Mouse (Mus musculus): Measurements from ENCODE around the gene Hhip. TPM values are rescaled to one million over a fixed set of nuclear protein-coding genes. Genes with fewer than 3 reads are reported as not detected.
"Not testable (repeated sequence)": the region's sequence is repeated elsewhere in the genome, so short reads cannot be mapped to it uniquely, and the experiment has no call there.

Hhip gene
- polyA plus RNA-seq, 1 experiment, result not detected

DNA sequence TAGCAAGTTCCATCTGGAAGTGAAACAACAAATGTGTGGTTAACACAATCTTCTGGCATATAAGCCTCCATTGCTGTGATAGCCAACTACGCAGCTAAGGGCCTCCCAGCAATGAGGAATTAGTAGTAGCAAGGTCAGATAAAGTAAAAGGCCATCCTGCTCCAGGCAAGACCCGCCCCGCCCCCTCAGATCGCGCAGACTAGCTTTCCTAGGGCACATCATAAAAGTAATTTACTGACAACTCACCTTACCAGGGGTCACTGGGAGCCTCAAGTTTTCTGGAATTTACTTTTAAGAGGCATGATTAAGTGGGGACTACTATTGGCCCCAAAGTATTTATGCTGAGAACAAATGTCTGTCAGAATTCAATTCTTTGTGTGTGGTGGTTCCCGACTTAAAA, 28.2 kb downstream of the Hhip start:
- no peak overlapping the region for H3K27ac ChIP-seq (replicated peaks; ENCODE audit: low read depth, low read length)
- H3K4me3 ChIP-seq (ENCODE audit: insufficient read depth, low read depth, low read length), result no peak overlapping the region
- no peaks in the 10 kb centered on the region for H3K4me1 ChIP-seq (ENCODE audit: control insufficient read depth, insufficient read depth, insufficient read length, low read length)

DNA sequence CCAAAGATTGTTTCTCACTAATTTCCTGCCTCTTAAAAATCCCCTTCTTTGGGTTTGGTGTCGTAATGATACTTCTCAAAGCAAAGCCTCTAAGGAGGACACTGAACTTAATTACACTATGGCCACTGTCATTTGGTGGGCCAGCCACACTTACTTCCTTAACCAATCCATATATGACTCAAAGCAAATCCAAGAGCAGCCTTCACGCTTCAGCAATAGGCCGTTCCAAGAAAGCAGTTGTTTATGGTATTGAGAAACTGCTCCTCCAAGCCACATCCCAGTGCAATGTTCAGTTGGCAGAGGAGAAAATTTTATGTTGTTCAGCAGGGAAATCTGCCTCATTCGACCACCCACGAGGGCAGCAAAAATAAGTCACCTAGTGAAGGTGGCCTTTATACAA, 37.3 kb downstream of the Hhip start:
- no peaks in the 10 kb centered on the region for H3K4me1 ChIP-seq (ENCODE audit: control insufficient read depth, insufficient read depth, insufficient read length, low read length)
- H3K4me3 ChIP-seq (ENCODE audit: insufficient read depth, low read depth, low read length), result no peak overlapping the region

DNA sequence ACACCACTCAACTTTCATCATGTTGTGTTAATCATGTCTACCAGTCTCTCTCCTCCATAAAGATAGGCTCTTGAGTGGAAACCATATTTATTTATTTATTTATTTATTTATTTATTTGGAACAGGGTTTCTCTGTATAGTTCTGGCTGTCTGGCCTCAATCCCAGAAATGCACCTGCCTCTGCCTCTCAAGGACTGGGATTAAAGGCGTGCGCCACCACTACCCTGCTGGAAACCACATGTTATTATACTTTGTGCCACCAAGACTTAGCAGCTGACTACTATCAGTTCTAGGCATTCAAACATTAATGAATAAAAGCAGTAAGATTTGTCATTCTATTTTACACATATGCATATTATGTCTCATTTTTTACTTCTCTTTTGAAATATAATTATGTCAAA, 42.0 kb downstream of the Hhip start:
- H3K4me1 ChIP-seq (ENCODE audit: control insufficient read depth, insufficient read depth, insufficient read length, low read length), result no peaks in the 10 kb centered on the region
- H3K27ac ChIP-seq (replicated peaks; ENCODE audit: low read depth, low read length), result no peak overlapping the region
- no peak overlapping the region for H3K4me3 ChIP-seq (ENCODE audit: insufficient read depth, low read depth, low read length)

More for the DNA sequence above, 37.3 kb downstream of the Hhip start:
- H3K27ac ChIP-seq (replicated peaks; ENCODE audit: low read depth, low read length), result no peak overlapping the region

DNA sequence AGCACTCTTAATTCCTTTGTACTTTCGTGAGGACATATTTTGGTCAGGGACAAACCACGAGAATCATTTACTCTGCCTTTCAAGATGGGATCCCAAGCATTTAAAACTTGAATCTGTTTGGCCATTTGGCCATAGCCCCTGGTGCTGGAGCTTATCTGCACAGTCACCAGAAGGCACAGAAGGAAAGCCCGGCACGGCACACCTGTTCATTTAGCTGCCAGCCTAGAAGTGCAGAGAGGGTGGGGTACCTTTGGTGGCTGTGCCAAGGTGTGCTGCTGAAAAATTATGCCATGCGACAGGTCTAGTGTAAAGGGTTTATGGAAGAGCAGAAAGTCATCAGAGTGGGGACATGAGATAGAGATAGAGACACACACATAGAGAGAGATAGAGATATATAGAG, 53.4 kb downstream of the Hhip start:
- Histone ChIP-seq H3K27ac (replicated peaks; ENCODE audit: low read depth, low read length) (no peak overlapping the region), H3K4me3 (ENCODE audit: insufficient read depth, low read depth, low read length) (no peak overlapping the region), H3K4me1 (ENCODE audit: control insufficient read depth, insufficient read depth, insufficient read length, low read length) (no peaks in the 10 kb centered on the region)

DNA sequence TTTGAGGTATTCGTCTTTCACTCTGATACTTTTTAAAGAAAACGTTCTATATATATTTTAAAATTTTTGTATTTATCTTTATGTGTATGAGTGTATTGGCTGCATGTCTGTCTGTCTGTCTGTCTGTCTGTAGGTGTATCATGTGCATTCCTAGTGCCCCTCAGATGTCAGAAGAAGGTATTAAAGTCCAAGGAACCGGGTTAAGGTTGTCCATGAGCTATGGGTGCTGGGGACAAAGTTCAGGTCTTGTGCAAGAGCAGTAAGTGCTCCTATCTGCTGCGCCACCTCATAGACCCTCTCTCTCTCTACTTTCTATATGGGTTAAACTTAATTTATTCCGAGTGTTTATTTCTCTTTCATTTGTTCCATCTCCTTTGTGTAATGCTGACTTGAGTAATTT, 55.5 kb downstream of the Hhip start:
- no peaks in the 10 kb centered on the region for H3K4me1 ChIP-seq (ENCODE audit: control insufficient read depth, insufficient read depth, insufficient read length, low read length)
- no peak overlapping the region for H3K4me3 ChIP-seq (ENCODE audit: insufficient read depth, low read depth, low read length)
- no peak overlapping the region for H3K27ac ChIP-seq (replicated peaks; ENCODE audit: low read depth, low read length)

DNA sequence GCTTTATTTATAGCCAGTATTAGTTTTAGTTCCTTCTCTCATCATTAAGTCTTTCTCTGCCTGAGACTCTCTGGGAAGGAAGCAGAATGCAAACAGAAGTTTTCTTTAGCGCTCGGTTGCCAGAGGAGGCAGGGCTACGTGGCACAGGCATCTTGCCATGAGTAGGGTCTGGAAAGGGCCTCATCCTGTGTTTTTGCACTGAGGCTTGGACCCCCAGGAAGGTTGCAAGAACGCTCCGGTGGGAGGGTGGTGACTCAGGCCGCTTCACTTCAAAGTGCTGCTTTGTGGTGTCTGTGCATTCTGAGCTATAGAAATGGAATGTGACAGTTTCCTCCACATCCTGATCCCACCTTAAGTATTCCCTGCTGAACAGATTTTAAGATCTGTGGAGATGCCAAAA, 62.7 kb downstream of the Hhip start:
- no peaks in the 10 kb centered on the region for H3K4me1 ChIP-seq (ENCODE audit: control insufficient read depth, insufficient read depth, insufficient read length, low read length)
- no peak overlapping the region for H3K4me3 ChIP-seq (ENCODE audit: insufficient read depth, low read depth, low read length)
- no peak overlapping the region for H3K27ac ChIP-seq (replicated peaks; ENCODE audit: low read depth, low read length)

DNA sequence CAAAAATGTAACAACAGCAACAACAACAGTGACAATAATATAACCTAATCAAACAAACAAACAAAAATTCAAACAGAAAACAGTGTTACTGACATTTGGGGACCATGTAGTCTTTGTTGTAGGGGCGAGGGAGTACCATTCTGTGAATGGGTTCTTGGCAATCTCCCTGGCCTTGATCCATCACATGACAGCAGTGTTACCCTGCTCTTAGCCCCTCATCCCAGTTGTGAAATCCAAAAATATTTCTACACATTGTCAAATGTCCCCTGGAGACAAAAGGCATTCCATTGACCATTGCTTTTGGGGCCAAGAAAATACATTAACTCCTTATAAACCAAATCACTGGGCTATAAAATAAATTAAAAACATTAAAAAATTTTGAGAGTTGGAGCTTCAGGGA, 64.3 kb downstream of the Hhip start:
- Histone ChIP-seq H3K4me3 (ENCODE audit: insufficient read depth, low read depth, low read length) (no peak overlapping the region), H3K4me1 (ENCODE audit: control insufficient read depth, insufficient read depth, insufficient read length, low read length) (no peaks in the 10 kb centered on the region), H3K27ac (replicated peaks; ENCODE audit: low read depth, low read length) (no peak overlapping the region)

DNA sequence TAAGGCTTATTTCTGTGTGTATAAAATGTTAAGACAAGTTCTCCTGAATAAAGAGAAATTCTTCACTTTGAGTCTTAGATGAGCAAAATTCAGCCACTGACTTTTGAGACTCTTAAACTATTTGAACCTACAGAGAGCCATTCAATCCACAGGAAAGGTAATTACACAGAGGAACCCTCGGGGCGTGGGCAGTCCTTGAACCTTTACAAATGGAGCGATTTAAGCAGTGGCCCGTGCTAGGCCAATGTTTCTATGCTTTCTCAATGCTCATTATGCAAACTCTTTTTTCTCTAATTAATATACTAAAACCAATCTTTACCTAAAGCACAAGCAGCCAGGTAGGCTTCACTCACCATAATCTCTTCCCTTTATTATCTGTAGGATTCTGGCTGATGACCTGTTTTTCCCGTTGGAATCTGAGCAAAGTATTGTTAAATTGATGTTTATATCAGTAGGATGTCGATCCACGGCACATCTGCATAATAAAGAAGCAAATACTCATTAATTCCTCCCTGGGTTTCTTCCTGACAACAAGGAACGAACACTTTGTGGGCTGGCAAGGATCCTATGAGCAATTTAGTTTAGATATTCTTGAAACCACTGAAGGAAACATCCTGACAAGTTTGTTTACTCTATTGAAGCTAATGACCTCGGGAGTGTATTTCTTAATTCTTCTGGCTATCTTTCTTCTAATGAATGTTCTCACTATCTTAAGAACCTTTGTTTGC, 65.5 kb downstream of the Hhip start:
- no peak overlapping the region for H3K27ac ChIP-seq (replicated peaks; ENCODE audit: low read depth, low read length)
- H3K4me1 ChIP-seq (ENCODE audit: control insufficient read depth, insufficient read depth, insufficient read length, low read length), result no peaks in the 10 kb centered on the region
- no peak overlapping the region for H3K4me3 ChIP-seq (ENCODE audit: insufficient read depth, low read depth, low read length)

DNA sequence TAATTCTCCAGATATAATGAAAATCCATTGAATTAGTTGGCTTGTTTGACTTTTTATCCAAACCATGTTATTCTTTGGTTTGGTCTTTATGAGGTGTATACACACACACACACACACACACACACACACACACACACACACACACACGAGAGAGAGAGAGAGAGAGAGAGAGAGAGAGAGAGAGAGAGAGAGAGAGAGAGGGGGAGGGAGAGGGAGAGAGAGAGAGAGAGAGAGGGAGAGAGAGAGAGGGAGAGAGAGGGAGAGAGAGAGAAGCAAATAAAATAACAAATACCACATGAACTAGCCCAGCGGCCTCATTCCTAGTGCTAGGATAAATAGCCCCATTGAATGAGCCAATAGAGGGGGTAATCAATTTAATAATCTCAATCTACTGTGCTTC, 66.4 kb downstream of the Hhip start:
- not testable (repeated sequence) for H3K27ac ChIP-seq (replicated peaks; ENCODE audit: low read depth, low read length); H3K4me3 ChIP-seq (ENCODE audit: insufficient read depth, low read depth, low read length); H3K4me1 ChIP-seq (ENCODE audit: control insufficient read depth, insufficient read depth, insufficient read length, low read length)

DNA sequence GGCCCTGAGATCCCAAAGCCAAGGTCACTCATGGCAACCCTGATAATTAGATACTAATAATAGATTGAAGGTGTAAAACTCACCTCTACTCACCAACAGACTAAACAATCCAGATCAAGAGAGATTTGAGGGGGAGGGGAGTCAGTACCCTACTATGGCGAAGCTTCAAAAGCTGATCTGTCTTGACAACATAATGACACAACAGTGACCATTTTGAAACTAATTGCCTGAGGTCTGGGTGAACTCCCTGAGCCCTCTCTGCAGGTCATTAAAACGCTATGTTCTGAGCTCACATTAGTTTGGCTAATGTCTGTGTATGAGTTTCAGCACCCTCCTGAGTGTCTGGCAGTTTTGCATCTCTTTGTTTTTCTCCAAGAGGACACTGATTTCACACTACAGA, 72.9 kb downstream of the Hhip start:
- Histone ChIP-seq H3K4me1 (ENCODE audit: control insufficient read depth, insufficient read depth, insufficient read length, low read length) (no peaks in the 10 kb centered on the region), H3K27ac (replicated peaks; ENCODE audit: low read depth, low read length) (no peak overlapping the region)

DNA sequence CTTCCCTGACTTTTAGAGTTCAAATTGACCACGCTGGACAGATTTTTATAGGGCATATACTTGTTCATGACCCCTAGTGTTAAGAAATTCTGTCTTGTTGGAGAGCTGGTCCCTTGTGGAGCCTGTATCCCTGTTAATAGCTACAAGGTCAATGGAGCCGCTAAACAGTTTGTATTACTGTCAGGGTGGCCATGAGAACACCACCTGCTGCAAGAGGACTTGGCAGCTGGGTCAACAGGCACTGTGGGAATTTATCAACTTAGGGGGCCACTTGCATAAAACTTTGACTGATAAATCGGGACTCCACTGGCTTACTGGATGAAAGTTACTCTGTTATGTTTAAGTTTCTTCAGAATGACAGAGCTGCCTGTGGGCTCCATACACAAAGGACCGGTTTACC, 75.7 kb downstream of the Hhip start:
- no peaks in the 10 kb centered on the region for H3K4me1 ChIP-seq (ENCODE audit: control insufficient read depth, insufficient read depth, insufficient read length, low read length)
- no peak overlapping the region for H3K27ac ChIP-seq (replicated peaks; ENCODE audit: low read depth, low read length)
- H3K4me3 ChIP-seq (ENCODE audit: insufficient read depth, low read depth, low read length), result no peak overlapping the region

More for the DNA sequence above, 72.9 kb downstream of the Hhip start:
- H3K4me3 ChIP-seq (ENCODE audit: insufficient read depth, low read depth, low read length), result no peak overlapping the region

DNA sequence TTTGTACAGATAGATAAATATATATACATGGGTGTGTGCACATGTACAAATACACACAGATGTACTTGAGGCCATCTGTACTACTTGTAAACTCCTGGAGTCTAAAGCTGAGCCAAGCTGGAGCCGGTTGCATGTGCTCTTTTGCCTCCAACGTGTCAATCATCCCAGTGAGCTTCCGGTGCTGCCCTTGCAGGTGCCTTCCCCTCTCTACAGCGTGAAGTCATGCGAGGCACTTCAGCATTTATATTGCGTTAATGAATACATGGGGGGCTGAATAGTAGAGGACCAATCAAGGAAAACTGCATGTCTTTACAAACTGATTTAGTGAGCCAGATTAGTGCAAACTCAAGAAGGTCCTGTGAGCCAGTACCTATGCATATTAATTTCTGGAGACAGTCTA, 91.6 kb downstream of the Hhip start:
- H3K4me1 ChIP-seq (ENCODE audit: control insufficient read depth, insufficient read depth, insufficient read length, low read length), result no peaks in the 10 kb centered on the region
- no peak overlapping the region for H3K4me3 ChIP-seq (ENCODE audit: insufficient read depth, low read depth, low read length)
- no peak overlapping the region for H3K27ac ChIP-seq (replicated peaks; ENCODE audit: low read depth, low read length)

DNA sequence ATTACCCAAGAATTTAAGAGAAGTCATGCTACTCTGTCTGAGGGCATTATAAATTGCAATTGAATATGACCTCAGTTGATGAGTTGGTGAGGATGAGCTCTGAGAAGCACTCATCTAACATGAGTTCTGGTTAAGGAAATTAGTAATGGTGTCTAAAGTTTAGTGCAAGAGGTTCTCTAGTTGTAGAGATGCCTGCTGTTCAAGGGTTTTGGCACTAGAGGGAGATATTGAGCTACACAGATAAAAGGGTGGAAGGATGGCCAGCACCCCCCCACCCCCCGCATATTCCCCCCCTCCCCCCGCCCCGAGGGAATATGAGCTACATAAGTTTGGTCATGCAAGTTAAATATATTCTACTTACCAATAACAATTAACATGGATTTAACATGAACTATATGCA, 104.9 kb downstream of the Hhip start:
- Histone ChIP-seq H3K4me3 (ENCODE audit: insufficient read depth, low read depth, low read length) (no peak overlapping the region), H3K4me1 (ENCODE audit: control insufficient read depth, insufficient read depth, insufficient read length, low read length) (no peaks in the 10 kb centered on the region), H3K27ac (replicated peaks; ENCODE audit: low read depth, low read length) (no peak overlapping the region)

DNA sequence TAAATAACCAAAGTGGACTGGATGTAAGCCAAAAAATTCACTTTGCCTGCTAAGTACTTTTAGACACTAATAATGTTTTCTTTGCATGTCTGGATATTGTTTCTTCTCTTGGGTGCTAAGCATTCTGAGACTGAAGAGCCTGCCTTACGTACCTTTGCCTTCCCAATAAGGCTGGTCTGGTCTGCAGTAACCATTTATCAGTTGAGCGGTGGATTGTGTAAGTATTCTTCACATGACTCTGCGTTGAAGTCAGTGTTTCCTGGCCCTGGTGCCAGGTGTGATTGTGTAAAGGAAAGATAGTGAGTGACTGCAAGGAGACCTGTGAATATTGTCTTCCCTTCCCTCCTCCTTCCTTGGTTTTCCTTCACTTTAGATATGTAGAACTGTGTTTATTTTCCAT, 107.4 kb downstream of the Hhip start:
- H3K27ac ChIP-seq (replicated peaks; ENCODE audit: low read depth, low read length), result no peak overlapping the region
- H3K4me1 ChIP-seq (ENCODE audit: control insufficient read depth, insufficient read depth, insufficient read length, low read length), result no peaks in the 10 kb centered on the region
- H3K4me3 ChIP-seq (ENCODE audit: insufficient read depth, low read depth, low read length), result no peak overlapping the region

DNA sequence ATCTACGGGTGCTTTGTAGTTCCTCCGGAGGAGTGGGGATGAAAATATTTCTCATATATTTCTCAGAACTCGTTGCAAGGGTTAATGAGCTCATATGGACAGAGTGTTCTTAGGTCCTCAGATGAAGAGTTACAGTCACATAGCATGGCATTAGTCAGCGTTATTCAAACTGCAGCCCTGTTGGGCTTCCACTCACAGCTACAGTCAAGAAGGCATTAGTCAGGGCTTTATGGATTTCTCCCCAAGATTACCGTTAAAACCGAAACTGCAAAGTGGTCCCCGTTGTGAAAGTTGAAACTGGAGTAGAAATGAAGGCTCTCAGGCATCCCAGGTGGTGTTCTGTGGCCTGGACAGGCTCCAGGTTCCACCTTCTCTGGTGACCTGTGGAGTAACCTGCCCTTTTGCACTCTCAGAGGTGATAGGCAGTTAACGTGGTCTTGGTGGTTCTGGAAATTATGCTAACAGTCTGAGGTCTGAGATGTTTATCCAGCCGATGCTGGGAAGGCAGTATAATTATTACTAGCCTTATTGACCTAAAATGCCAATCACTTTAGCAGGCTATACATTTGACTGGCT, 112.2 kb downstream of the Hhip start:
- Histone ChIP-seq H3K4me1 (ENCODE audit: control insufficient read depth, insufficient read depth, insufficient read length, low read length) (no peaks in the 10 kb centered on the region), H3K4me3 (ENCODE audit: insufficient read depth, low read depth, low read length) (no peak overlapping the region; the same call in 1 of the 2 replicates), H3K27ac (replicated peaks; ENCODE audit: low read depth, low read length) (no peak overlapping the region)

DNA sequence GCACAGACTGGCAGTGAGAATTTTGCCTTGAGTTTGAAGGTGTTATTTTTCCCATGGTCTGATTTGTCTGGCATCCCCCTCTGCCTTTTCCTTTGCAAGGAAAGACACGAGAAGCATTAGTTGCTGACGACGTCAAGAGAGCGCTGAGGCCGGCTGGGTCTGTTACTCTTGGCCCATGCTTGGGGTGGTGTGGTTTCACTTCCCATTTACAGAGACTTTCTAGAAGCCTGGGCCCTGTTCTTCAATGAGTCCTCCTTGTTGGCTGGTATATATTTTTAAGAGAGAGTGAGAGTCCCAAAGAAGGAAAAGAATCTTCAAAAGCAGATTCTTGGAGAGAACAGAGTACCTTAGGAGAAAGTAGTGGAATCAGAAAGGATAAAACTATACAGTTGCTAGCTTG, 116.7 kb downstream of the Hhip start:
- H3K4me3 ChIP-seq (ENCODE audit: insufficient read depth, low read depth, low read length), result no peak overlapping the region

More for the DNA sequence above, 116.7 kb downstream of the Hhip start:
- no peaks in the 10 kb centered on the region for H3K4me1 ChIP-seq (ENCODE audit: control insufficient read depth, insufficient read depth, insufficient read length, low read length)
- no peak overlapping the region for H3K27ac ChIP-seq (replicated peaks; ENCODE audit: low read depth, low read length)
